Mouse (Mus musculus) v-Abl transformed pro-B cells (cell line): Measurements from ENCODE around the gene Cacna1f.

ENCODE experiments used
- in situ Hi-C, 2 experiments: fragments of 400-800 bp; cut with MboI; formaldehyde crosslinking; loops; one replicate each; pipeline ENCODE4 v1.15.1; 2025; ENCODE audit not compliant: unreplicated experiment in 2 of 2

Gene Cacna1f

DNA sequence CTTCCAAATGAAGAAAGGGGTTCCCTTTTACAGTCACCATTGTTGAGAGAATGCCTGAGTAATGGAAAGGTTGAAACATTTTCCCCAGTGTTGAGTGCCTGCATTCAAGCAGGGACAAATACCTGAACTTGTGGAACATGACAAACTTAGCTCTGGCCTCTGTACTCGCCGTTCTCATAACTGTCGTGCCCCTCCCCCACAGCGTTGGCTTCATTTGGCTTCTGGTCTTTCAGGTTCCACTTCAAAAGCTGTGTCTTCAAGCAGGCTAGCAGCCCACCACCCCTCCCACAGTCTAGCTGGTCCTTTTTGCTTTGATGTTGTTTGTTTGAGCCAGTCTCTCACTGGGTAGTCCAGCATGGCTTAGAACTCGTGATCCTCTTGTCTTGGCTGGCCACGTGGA lies 65.9 kb downstream of the Cacna1f start:
- in situ Hi-C loops: no loop called here

DNA sequence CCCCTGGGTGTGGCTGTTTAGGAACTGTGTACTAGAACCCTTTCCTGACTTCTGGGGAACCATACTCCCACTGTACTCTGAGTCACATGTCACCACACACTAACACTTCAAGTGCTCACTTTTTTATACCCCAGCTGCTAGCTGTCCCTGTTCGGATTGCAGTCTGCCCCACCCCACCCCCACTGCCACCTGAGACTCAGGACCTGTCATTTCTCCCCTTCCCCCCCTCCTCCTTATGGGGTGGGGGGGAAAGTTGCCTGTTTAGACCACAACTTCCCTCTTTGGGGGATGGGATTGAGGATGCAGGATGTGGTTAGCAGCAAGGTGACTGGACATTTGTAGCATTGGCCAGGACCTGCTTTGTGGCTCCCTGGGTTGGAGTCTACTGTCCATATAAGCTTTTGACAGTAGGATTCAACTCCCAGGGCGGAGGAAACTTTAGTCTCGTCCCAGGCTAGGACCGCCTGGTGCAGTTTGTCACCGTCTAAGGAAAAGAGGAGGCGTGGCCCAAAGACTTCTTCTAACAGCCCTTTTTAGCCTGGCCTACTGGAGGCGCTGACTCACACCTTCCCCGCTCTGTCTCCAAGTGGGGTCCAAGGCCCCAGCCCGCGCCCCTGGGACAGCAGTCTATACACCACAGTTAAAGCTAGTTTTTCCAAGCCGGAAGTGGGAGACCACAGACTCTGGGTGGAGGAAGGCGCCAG lies 66.8 kb downstream of the Cacna1f start:
- in situ Hi-C loops: no loop called here

DNA sequence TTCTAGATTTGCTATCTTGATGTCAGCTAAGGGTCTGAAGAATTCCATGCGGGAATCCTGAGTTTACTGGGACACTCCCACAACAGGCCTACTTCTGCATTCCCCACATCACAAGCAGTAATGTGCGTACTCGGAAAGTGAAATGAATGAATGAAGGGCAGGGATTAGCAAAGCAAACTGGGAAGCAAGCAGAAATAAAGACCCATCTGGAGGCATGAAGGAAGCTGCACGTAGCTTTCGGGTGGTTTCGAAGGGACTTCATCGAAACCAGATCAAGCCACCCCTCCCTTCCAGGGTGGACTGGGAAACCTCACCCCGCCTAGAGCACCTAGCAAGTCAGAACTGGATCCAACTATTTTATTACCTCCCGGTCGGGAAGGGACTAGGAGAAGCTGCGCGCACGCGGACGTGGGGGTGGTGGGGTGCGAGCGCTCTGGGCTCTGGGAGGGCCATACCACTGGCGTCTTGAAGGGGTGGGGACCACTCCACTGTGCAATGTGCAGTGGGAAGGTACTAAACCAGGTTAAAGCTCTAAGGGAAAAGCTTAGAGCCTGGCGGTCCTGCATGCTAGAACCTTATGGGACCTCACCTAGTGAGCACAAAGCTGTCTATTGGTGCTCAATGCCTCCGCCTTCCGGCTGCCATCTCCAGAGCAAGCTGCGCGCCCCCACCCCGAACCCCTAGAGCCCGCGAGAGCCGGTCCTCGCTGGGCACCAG lies 67.6 kb downstream of the Cacna1f start:
- in situ Hi-C loops: no loop called here

DNA sequence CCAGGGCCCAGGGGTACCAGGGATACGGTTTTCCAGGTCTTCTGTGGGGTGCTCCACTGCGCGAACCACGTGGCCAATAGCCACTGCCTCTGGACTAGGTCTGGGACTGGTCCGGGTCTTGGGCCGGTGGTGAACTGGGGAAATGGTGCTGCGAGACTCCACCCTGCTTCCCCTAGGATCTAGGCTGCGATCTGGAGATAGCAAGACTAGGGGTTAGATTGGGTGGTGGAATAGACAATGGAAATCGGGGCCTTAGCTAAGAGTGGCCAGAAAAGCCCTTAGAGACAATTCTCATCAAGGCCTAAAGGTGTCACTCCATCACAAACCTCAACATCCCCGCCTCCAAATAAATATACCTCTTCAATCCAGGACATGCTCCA lies 68.1 kb downstream of the Cacna1f start:
- in situ Hi-C loops: loop anchor here in 1 of 2 experiments (25.0 kb wide), 2 partner anchors 363 to 513 kb away; partner anchors contain the start of gene Clcn5

DNA sequence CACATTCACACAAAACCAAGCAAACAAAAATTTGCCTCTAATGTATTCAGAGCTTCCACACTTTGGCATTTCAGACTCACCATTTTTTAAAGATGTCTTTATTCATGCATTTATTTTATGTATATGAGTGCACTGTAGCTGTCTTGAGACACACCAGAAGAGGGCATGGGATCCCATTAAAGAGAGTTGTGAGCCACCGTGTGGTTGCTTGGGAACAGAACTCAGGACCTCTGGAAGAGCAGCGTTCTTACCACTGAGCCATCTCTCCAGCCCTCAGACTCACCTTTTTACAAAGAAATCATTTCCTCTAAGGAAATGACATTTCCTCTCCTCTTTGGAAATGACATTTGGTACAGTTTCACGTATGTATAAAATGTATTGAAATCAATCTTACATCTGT lies 72.1 kb downstream of the Cacna1f start:
- in situ Hi-C loops: loop anchor here in 1 of 2 experiments (25.0 kb wide), 2 partner anchors 367 to 517 kb away; partner anchors contain the start of gene Clcn5

DNA sequence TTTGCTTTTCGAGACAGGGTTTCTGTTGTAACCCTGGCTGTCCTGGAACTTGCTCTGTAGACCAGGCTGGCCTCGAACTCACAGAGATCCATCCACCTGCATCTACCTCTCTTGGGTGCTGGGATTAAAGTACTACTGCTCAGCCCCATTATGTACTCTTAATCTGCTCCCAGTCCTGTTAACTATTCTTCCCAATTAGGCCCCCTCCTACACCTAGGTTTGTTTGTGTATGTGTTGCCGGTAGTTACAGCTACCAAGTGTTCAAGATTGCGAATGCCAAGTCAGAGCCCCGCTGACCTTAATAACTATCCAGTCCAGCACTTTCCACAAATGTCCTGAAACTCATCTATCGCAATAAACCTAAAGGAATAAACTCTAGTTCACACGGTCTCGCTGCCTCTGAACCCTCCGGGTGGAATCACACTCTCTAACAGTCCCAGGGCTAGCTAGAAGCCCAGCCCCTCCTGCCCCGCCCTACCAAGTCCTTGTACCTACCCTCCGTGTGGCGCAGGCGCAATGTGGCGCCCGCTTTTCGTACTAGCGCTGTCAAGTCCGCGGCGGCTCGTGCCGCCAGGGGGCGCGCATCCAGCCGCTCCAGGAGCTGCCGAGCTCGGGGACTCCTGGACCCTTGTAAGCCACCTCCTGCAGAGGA lies 72.6 kb downstream of the Cacna1f start:
- in situ Hi-C loops: loop anchor here (5.0 to 25.0 kb wide), 4 partner anchors 32 to 517 kb away; partner anchors contain the start of gene Clcn5 (in 1 of the 2)

DNA sequence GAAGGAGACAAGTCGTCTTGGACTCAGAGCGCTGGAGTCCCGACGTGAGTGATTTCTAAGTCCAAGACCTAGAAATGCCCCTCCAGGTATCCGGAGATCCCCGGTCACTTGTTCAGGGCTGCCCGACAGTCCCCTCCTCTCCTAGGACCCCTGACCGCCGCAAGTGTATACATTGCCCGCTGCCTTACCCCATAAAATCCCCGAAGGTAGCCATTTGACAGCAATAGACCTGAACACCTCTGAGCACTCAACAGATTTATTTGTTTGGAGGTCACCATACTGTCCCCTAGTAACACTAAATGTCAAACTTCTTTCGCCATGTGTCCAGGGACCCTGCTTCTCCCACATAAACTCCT lies 73.2 kb downstream of the Cacna1f start:
- in situ Hi-C loops: loop anchor here (5.0 to 25.0 kb wide), 4 partner anchors 33 to 518 kb away; partner anchors contain the start of gene Clcn5 (in 1 of the 2)

DNA sequence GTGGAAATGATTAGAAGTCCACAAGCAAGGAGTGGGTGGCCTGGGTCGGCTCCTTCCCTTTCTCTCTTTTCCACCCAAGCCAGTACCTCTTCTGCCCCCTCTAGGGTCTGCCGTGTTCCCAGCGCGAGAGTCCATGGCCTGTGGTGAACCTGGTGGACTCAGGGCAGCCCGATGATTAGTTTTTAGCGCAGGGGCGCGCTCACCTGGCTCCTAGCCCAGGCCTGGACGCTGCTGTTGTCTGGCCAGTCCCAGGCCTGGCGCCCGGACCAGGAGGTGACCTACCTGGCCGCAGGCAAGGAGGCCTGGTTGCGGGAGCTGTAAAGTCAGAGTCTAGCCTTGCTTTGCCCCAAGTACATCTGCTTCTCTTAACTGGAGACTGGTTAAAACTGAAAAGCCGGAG lies 74.0 kb downstream of the Cacna1f start, which contains the start of gene Magix:
TSS of gene Magix (minus strand) at position 388 of the 400 bp plus-strand sequence.
- in situ Hi-C loops: loop anchor here (5.0 to 25.0 kb wide), 4 partner anchors 34 to 519 kb away; partner anchors contain the start of gene Clcn5 (in 1 of the 2)
